Mouse (Mus musculus): ENCODE data around the gene Eri2.

Gene Eri2

DNA sequence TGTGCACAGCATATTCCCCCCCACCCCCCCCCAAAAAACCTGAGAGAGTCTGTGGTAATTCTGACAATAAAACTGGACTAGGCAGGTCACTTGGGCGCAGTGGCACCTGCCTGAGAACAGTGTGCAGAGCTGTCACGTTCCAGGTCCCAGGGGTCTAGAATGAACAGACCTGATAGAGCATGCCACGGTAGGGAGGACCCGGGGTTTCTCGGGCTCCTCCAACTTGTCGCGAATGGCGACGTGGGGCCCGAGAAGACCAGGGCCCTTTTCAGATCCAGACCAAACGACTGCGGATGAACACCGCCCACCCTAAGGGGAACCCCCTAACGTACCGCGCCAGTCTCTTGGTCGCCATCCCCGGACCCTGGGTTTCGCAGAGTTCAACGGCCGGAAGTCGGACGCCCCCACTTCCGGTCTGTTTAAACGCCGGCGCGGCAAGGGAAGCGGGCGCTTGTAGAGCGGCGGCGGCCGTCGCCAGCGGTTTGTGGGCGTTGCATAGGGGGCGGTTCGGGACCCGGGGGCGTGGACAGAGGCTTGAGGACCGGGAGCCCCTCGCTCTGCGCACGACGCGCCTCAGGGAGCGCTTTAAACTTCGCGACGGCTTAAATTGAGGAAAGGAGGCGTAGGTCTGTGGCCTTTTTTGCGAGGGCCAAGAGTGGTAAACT is at the start of gene Eri2, which contains the start of gene Rexo5:
Eri2 (minus strand) TSS at position 473 of the 665 bp plus-strand sequence.
Rexo5 (plus strand) TSS at position 421 of the 665 bp plus-strand sequence.
- DNase-seq, result peak; percentile 87 to 90

DNA sequence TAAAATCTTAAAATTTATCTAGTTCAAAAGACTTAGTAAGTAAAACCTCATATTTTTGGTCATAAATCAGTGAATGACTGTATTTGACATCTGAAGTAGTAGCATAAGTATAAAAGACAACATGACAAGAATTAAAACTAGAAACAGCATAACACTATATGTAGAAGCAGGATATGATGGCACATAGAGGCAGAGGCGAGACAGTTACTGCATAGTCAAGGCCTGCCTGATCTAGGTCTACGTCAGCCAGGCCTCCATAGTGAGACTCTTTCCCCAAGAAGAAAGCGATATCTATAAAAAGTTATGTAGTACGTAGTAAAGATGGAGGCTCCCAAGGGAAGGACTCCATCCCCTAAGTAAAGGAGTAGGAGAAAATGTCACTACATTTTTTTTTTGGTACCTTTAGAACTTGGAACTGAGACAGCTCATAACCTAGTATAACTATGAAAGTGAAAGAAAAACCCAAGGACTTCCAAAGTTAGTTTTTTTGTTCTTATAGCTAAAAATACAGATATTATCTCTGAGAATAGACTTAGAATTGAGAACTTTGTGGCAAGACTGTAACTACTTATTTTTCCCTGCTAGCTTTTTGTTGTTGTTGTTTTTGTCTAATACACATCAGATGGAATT is 48.1 kb upstream of the Eri2 start:
- no peak for DNase-seq

DNA sequence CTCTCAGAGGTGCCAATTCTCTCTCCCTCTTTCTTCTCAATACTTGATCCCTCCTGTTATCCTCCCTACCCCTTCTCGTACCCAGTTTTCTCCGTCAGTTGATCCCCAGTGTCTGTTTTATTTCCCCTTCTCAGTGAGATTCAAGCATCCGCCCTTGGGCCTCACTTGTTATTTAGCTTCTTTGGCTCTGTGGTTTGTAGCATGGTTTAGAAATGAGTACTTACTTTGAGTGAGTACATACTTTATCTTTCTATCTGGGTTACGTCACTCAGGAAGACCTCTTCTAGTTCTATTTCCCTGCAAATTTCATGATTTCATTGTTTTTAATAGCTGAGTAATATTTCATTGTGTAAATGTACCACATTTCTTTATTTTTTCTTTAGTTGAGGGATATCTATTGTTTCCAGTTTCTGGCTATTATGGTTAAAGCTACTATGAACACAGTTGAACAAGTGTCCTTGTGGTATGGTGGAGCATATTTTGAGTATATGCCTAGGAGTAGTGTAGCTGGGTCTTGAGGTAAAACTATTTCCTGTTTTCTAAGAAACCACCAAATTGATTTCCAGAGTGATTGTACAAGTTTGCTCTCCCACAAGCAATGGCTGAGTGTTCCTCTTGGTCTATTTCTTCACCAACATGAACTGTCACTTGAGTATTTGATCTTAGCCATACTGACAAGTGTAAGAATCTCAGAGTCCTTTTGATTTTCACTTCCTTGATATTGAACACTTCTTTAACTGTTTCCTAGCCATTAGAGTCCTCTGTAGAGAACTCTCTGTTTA is 42.3 kb upstream of the Eri2 start:
- no peak for DNase-seq

DNA sequence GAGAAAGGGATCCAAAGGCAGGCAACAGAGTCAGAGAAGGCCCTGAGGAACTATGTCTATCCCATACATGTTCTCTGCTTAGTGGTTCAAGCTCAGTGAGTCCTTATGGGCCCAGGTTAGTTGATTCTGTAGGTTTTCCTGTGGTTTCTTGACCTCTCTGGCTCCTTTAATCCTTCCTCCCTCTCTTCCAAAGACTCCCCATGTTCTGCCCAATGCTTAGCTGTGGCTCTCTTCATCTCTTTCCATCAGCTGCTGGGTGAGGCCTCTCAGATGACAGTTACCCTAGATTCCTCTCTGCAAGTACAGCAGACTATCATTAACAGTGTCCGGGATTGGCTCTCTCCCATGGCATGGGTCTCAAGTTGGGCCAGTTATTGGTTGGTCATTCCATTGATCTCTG is 41.5 kb upstream of the Eri2 start:
- DNase-seq, result no peak

DNA sequence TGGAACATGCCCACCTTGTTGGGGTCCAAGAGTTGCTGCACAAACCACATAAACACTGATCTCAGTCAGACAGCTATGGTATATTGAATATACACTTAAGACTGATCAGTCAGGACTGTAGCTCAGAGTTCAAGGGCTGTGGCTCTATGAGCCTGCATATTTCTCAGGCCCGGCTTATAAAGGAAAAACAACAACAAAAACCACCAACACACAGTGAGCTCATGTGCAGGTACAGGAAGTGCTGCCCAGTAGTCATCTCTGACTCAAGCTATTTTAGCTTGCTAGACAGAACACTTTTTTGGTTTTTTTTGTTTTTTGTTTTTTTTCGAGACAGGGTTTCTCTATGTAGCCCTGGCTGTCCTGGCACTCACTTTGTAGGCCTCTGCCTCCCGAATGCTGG is 14.9 kb upstream of the Eri2 start:
- no peak for DNase-seq

DNA sequence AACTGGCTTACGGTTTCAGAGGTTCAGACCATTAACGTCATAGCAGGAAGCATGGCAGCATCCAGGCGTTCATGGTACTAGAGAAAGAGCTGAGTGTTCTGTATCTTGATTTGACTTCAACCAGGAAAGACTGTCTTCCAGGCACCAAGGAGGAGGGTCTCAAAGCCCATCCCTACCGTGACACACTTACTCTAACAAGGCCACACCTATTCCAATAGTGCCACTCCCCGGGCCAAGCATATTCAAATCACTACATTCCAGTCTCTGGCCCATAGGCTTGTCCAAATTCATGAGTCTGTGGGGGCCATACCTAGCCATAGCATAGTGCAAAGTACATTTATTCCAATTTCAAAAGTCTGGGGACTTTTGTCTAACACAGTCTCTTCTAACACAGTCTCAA is 13.5 kb upstream of the Eri2 start:
- no peak for DNase-seq

DNA sequence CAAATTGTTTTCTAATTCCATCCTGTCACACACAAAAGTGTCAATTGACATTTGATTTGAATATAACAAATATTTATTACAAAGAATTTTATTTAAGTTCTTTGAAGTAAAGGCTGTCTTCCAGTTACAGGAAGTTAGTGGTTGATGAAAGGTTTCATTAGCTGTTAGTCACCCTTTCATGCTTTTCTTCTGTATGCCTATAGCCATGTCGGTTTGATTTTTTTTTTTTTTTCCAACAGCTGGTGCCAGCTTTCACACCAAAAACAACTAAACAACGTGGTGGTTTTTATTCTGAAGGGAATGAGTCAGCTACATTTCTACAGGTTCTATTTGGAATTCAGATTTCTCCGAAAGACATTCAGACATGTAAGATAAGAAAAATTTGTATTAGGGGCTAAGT is 7.1 kb upstream of the Eri2 start:
- no peak for DNase-seq

DNA sequence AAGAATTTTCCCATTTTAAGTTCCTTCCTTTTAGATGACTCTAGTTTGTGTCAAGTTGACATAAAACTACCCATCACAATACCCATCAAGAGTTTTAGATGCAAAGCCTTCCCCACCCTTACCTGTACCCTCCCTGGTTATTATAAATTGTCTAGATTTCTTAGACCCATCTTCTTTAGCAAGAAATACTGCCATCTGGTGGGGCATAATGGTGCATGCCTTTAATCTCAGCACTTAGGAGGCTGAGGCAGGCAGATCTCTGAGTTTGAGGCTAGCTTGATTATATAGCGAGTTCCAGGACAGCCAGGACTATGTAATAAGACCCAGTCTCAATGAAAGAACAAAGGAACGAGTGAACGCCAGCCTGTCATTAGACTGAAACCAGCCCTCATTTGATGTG is 6.6 kb upstream of the Eri2 start:
- DNase-seq, result no peak

DNA sequence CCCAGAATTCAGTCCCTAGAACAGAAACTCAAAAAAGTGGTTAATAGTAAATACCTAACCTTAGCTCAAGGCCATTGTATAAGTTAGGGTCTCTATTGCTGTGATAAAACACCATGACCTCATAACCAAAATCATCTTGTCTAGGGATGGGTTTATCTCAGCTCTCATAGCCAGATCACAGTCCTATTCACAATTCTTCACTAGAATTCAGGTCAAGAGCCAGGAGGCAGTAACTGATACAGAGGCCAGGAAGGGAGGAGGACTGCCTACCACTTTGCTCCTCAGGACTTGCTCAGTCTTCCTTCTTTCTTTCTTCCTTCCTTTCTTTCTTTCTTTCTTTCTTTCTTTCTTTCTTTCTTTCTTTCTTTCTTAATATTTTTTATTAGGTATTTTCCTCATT is 1.5 kb upstream of the Eri2 start:
- no peak for DNase-seq

DNA sequence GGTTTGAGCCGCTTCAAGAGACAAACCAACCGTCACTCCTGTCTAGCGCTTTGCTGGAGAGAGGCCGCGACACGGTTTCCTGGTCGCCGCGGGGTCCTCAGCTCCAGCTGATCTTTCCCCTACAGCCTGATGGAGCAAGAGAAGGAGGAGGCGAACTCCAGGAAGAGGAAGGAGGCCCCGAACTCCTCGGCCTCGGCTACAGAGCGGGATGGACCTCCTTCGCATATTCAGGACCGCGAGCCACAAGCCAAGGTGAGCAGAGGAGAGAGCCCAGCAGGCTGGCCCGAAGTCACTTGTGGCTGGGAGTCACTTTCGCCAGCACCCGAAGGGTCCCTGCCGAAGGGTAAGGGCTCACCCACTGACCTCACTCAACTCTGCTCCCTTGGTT is 387 bp upstream of the Eri2 start:
- DNase-seq, result no peak

DNA sequence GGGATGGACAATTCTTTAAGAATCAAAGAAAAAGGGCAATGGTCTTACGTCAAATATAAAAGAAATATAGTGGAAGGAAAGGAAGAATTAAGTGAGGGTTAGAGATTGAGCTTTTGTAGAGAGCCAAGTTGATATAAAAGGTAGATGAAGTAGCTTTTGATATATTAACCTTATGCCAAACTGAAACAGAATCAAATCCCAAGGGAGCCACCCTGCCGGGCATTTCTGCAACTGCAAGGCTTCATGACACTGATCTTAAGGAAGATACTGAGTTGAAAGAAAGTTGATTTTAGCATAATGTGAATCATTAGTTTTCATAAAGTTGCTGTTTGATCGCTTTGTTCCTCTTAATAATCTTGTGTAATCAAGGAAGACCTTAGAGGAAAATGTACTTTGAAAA is 4.8 kb downstream of the Eri2 start:
- no peak for DNase-seq

DNA sequence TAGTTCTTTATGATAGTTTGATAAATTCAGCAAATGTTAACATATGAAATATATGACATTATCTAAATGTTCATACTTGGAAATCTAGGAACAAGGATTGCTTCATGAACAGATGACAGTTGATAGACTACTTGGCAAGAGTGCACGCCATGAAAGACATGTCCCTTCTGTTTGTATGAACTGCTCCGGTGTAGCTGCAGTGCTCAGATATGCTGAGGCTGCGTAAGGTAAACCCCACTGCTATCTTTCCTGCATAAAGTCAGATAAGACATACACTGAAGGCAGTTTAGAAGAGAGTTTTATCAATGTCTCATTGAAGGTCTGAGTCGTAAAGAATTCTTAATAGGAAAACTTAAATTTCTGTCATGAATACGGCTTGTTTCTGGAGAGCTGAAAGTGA is 8.9 kb downstream of the Eri2 start:
- no peak for DNase-seq

DNA sequence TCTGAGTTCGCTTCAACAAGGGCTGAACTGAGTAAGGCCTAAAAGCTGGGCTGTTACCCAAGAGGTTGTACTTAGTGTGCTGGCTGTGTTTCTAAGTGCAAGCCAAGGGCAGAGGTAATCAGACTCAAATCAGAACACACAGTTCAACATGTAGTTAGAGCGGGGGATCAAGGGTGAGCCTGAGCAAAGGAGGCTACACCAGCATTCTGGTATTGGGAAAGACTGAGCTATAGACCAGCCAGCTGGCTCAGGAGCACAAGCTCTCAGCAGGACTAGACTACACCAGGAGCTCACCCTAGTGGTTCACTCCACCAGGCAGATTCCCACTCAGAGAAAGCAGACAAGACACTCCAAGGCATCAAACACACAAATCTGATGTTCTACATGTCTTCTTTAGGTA is 10.4 kb downstream of the Eri2 start:
- DNase-seq, result peak; percentile 21 to 29

DNA sequence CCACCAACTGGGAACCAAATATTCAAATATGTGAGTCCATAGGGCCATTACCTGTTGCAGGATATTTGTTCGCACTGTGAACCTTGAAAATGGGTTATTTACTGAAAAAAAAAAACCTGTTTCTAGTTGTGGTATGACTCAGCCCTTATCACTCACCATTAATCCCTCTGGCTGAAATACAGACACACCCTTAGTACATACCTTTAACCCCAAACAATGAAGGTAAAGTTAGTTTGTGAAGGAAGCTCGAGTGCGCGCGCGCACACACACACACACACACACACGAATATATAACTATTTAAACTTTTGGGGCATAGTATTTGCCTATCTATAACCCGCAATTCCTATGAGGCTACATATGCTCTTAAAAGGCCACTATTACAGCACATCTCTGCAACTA is 24.0 kb downstream of the Eri2 start:
- DNase-seq, result no peak

DNA sequence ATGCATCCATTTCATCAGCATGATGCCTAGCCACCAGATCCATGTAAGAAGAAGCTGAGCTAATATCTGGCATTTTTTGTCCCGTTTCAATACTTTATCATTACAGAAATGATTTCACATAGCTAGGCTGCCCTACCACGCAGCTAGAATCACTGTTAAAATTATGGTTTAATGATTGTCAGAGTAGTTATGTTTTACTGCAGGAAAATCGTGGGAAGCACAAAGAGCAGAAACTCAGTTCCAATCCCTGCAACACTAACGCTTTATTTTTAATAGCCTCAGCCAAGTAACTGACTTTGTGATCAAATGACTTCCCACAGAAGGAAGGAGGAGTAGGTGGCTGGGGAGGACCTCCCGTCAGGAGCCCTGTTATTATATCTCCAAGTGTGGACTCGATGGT is 26.9 kb downstream of the Eri2 start:
- no peak for DNase-seq

DNA sequence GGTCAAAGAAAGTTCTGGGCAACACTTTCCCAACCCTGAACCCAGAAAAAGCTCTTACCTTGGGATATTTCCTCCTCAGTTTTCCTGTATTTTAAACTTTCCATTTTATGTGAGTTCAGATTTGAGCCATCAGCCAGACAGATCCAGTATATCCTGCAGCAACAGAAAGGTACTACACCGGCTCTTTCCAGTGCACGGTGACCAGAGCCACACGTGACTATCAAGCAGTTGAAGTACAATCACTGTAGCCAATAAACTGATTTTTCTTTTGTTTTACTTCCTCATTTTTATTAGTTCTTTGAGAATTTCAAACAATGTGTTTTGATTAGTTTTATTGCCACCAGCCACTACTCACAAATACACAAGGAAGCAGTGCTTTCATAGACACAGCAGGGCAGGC is 29.5 kb downstream of the Eri2 start:
- DNase-seq, result no peak

DNA sequence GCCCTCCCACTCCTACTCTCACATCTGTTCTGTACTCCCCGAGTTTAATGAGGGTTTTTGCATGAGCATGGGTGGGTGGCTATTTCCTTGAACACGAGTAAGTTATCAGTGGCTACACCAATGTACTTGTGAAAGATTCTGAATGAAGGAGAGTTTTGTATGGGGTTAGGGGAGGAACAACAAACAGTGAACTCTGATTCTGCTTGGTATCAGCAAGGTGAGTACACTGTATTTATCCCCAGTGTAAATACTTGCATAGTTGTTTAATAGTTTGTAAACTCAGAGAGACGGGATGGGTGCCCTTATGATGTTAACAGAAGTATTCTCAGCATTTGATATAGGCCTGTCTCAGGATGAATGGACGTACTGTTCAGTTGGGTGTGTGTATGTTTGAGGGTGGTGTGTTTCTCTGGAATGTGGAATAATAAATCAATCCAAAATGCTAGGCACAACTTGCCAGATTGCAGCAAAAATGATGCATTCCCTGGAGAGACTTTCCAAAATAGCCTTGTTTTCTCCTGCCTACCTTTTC is 31.6 kb downstream of the Eri2 start:
- DNase-seq, result no peak

DNA sequence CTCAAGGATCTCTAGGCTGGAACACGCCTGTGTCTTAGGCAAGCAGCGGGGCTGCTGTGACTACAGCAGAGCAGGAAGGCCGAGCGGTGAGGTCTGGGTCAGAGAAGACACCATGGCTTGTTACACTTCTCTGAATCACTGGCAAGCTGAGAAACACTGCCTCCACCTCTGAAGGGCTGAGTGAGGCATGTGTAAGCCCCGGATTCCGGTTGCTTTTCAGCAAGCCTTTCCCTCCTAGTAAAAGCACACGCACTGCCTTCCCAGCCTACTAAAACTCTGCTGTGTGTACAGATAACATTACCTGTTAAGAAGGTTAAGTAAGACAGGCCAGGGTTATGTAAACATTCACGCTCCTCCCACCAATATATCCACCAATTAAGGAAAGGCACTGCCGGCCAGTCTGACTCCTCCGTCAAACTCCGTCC is 33.3 kb downstream of the Eri2 start, which contains the start of gene Acsm3:
Acsm3 (plus strand) TSS at position 397 of the 425 bp plus-strand sequence.
- no peak for DNase-seq

DNA sequence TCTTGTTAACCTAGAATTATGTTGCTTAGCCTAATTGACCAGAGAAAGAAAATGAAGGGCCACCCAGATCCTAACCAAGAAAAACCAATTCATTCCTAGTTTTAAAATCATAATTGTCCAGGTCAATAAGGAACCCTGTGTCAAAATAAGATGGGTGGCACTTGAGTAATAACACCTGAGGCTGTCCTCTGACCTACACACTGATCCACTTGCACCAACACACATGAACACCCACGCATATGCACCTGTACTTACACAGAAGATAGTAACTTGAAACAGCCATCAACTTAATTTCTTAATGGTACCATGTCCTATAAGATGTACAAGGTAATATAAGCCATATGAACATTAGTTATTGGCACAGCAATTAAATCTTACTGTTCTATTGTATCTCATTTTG is 40.2 kb downstream of the Eri2 start:
- DNase-seq, result no peak

DNA sequence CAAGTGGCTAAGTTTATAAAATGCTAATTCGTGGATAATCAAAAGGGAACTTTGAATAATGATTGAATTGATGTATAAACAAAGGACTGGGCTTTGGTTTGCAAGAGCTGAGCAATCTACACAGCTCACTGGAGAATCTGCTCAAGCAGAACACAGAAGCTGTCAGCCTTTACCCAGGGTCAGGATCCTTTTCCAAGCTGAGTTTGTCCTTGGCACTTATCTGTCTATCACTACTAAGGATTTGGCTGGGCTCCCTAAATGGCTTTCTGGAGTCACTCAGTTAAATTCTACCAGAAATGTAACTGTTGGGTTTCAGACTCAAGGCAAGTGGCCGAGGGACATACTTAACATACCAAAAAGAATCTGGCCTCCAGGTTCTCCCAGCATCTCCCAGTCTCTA is 43.9 kb downstream of the Eri2 start:
- DNase-seq, result no peak

DNA sequence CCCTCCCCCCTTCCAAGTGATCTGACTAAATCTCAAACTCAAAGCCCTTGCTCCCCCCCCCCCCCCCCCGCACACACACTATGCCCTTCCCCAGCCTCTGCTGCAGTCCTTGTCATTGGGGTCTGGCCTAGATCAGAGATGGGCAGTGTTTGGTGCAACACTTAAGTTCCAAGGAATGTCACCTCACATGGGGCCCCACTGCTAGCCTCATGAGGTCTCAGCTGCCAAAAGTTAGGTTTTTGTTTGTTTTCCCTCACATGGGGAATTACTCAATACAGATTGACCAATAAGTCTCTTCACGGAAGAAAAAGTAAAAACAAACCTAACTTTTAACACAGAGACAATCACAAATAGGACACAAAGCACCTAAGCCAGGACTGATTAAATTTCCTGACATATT is 45.1 kb downstream of the Eri2 start:
- no peak for DNase-seq

DNA sequence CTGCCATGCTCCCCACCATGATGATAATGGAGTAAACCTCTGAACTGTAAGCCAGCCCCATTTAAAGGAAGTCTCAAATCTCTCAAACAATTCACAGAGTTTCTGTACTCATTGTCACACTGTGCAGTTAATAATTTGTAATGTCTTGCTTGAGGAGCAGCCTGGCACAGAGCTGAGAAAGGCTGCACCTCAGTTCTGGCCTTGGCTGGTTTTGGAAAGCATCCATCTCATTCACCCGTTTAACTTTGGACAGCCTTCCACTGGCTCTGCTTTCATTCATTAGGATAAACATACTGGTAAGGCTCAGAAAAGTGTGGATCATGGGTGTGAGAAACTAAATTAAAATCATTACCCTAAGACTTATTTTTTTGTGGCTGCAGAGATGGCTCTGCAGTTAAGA is 48.0 kb downstream of the Eri2 start:
- no peak for DNase-seq

DNA sequence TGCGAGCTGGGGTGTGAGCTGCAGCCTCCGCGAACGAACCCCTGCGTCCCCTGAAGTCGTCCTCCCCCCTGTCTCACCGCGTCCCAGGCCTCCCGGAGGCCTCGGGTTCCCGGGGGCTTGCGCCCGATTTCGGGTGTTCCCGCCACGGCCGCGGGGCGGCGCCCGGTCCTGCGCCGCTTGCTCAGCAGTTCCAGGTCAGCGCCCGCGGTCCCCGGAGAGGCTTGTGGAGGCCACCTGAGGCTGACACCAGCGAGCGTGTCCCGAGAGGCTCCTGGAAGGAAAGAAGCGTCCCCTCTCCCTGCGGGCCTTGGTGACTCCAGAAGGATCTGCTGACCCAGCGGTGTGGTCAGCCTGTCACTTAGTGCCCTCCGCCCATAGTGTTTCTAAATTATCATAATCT is 49.5 kb downstream of the Eri2 start:
- no peak for DNase-seq

Measured in lung, adult 18-20 months (tissue).